Mouse (Mus musculus) heart, adult 2 months (tissue): ENCODE measurements around the gene Ssh3.

Experiments used
- CTCF ChIP-seq: fragments of 200-600 bp; IDR thresholded peaks from 2 replicates; pipeline ENCODE4 v1.8.1; 2022; ENCODE audit warnings: antibody characterized with exemption, mild to moderate bottlenecking, moderate library complexity
- POLR2A ChIP-seq: fragments of 200-500 bp; IDR thresholded peaks from 2 replicates; pipeline ENCODE4 v1.6.1; 2011; ENCODE audit warnings: mild to moderate bottlenecking, low read depth, low read length, control low read depth; ENCODE audit not compliant: insufficient read depth

GRCm38 (mm10) chr19:4270187-4270586, 1.2 kb upstream of the Ssh3 start:
- TF ChIP-seq POLR2A (no peak), CTCF (no peak)
